Mouse (Mus musculus): ENCODE measurements at regions not wholly inside any gene's neighbourhood (a gene's known extent, or its start where the extent isn't known, plus 50 kb on each side); places are given as distances from the start of the nearest gene placed in this dataset.

GRCm38 (mm10) chr7:117943435-117943834 is 172.6 kb downstream of the Rps15a start:
- 0 out of 2 replicates have a peak, but pooled peaks cover 2% of the 10 kb centered on the region for H3K4me1 ChIP-seq (ENCODE audit: control insufficient read depth, insufficient read depth, low read length)
- no peaks in the 10 kb centered on the region for H3K36me3 ChIP-seq (ENCODE audit: control insufficient read depth, insufficient read depth, low read length)
- ATAC-seq (no peak), DNase-seq (ENCODE audit: low spot score) (no peak)
- WGBS = 93% methylated on average over 3 of the region's 3 CpGs
- H3K27me3 ChIP-seq (replicated peaks; ENCODE audit: control insufficient read depth, insufficient read depth, low read length) = no peaks in the 10 kb centered on the region
- H3K4me3 ChIP-seq (ENCODE audit: low read depth, low read length) = no peak overlapping the region
- no peaks in the 10 kb centered on the region for H3K9me3 ChIP-seq (replicated peaks; ENCODE audit: control insufficient read depth, low read length)
- no peak overlapping the region for H3K4me2 ChIP-seq (ENCODE audit: low read length)
- H3K27ac ChIP-seq (ENCODE audit: low read depth, low read length) = no peak overlapping the region
- H3K9ac ChIP-seq (ENCODE audit: low read length) = no peak overlapping the region

- H3K9me3 ChIP-seq (replicated peaks; ENCODE audit: control insufficient read depth, low read length) = no peaks in the 10 kb centered on the region
- DNase-seq (ENCODE audit: low spot score) = peak; percentile 29
- H3K27ac ChIP-seq (ENCODE audit: low read depth, low read length) = no peak overlapping the region
- no peaks in the 10 kb centered on the region for H3K27me3 ChIP-seq (replicated peaks; ENCODE audit: control insufficient read depth, insufficient read depth, low read length)
- H3K9ac ChIP-seq (ENCODE audit: low read length) = no peak overlapping the region
- no peak overlapping the region for H3K4me3 ChIP-seq (ENCODE audit: low read depth, low read length)
- peak; percentile 18; the same call in 1 of the 2 replicates for ATAC-seq
- no peaks in the 10 kb centered on the region for H3K36me3 ChIP-seq (ENCODE audit: control insufficient read depth, insufficient read depth, low read length)
- WGBS = 7% methylated on average over 7 of the region's 7 CpGs
- 0 out of 2 replicates have a peak, but pooled peaks cover 2% of the 10 kb centered on the region for H3K4me1 ChIP-seq (ENCODE audit: control insufficient read depth, insufficient read depth, low read length)
- H3K4me2 ChIP-seq (ENCODE audit: low read length) = no peak overlapping the region
These were observed 176.4 kb downstream of the Rps15a start for GRCm38 (mm10) chr7:117939618-117940017.

- Histone ChIP-seq H3K4me3 (ENCODE audit: low read depth, low read length) (no peak overlapping the region), H3K4me1 (ENCODE audit: control insufficient read depth, insufficient read depth, low read length) (peaks cover 7% of the 10 kb centered on the region), H3K27me3 (replicated peaks; ENCODE audit: control insufficient read depth, insufficient read depth, low read length) (no peaks in the 10 kb centered on the region), H3K9ac (ENCODE audit: low read length) (no peak overlapping the region), H3K27ac (ENCODE audit: low read depth, low read length) (no peak overlapping the region), H3K9me3 (replicated peaks; ENCODE audit: control insufficient read depth, low read length) (no peaks in the 10 kb centered on the region), H3K36me3 (ENCODE audit: control insufficient read depth, insufficient read depth, low read length) (no peaks in the 10 kb centered on the region), H3K4me2 (ENCODE audit: low read length) (no peak overlapping the region)
- no peak for DNase-seq (ENCODE audit: low spot score)
- 82% methylated on average over 3 of the region's 3 CpGs for WGBS
- no peak for ATAC-seq
These were observed 181.1 kb downstream of the Rps15a start for GRCm38 (mm10) chr7:117934908-117935307.

DNA sequence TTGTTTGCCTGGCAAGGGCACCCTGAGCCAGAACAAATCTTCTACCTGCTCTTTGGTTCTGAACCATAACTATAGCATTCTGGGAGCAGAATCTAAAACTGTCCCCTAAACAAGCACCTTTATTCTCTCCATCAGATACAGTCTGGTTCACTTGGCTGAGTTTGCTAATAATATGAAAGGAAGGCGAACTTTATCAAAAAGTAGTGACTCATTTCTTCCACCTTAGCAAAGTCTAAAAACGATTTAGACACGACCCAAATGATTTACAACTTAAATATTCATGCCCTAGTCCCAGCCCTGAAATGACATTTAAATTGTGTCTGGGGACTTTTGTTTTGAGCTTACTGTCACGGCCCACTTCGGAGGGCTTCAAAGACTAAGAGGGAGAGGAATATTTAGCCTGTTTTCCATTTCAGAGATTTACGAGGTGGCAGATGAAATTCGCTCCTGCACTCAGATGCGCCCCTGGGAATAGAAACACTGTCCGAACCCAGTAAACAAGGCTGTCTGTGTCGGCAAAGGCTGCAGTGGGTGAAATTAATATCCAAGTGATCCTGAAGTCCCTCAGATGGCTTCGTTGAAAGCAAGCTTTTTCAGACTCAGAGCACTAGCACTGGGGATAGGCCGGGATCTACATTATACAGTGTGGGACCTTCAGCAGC is 184.6 kb downstream of the Rps15a start:
- Histone ChIP-seq H3K4me2 (ENCODE audit: low read length) (no peak overlapping the region), H3K4me1 (ENCODE audit: control insufficient read depth, insufficient read depth, low read length) (peaks cover 7% of the 10 kb centered on the region), H3K9ac (ENCODE audit: low read length) (no peak overlapping the region), H3K27me3 (replicated peaks; ENCODE audit: control insufficient read depth, insufficient read depth, low read length) (no peaks in the 10 kb centered on the region), H3K4me3 (ENCODE audit: low read depth, low read length) (no peak overlapping the region), H3K27ac (ENCODE audit: low read depth, low read length) (no peak overlapping the region), H3K36me3 (ENCODE audit: control insufficient read depth, insufficient read depth, low read length) (no peaks in the 10 kb centered on the region), H3K9me3 (replicated peaks; ENCODE audit: control insufficient read depth, low read length) (no peaks in the 10 kb centered on the region)
- WGBS = 61% methylated on average over 12 of the region's 12 CpGs
- no peak for ATAC-seq
- no peak for DNase-seq (ENCODE audit: low spot score)

DNA sequence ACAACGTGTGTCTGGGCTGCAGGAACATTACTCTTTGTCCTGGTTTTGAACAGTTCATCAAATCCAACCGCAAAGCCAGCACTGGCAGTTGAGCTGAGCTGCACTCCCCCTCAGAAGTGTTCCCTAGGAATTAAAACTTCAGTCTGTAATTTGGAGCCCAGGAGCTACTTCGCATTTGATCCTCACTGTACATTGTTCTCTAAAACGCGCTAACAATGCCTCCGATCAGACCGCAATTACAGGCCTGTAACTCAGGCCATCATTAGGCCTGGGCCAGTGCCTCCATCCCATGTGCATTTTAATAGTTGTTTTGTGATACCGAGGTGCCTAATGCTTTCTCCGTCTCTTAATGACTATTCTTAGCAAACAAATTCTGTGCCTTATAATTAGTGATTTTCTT is 185.6 kb downstream of the Rps15a start:
- Histone ChIP-seq H3K4me2 (ENCODE audit: low read length) (no peak overlapping the region), H3K27me3 (replicated peaks; ENCODE audit: control insufficient read depth, insufficient read depth, low read length) (no peaks in the 10 kb centered on the region), H3K4me1 (ENCODE audit: control insufficient read depth, insufficient read depth, low read length) (peaks cover 7% of the 10 kb centered on the region), H3K9me3 (replicated peaks; ENCODE audit: control insufficient read depth, low read length) (no peaks in the 10 kb centered on the region), H3K9ac (ENCODE audit: low read length) (no peak overlapping the region), H3K36me3 (ENCODE audit: control insufficient read depth, insufficient read depth, low read length) (no peaks in the 10 kb centered on the region), H3K27ac (ENCODE audit: low read depth, low read length) (no peak overlapping the region), H3K4me3 (ENCODE audit: low read depth, low read length) (no peak overlapping the region)
- DNase-seq (ENCODE audit: low spot score) (peak; percentile 66), ATAC-seq (peak; percentile 62; the same call in 1 of the 2 replicates)
- 12% methylated on average over 9 of the region's 9 CpGs for WGBS

GRCm38 (mm10) chr7:117926396-117926795 is 189.6 kb downstream of the Rps15a start:
- Histone ChIP-seq H3K36me3 (ENCODE audit: control insufficient read depth, insufficient read depth, low read length) (no peaks in the 10 kb centered on the region), H3K27me3 (replicated peaks; ENCODE audit: control insufficient read depth, insufficient read depth, low read length) (no peaks in the 10 kb centered on the region), H3K4me1 (ENCODE audit: control insufficient read depth, insufficient read depth, low read length) (peaks cover 7% of the 10 kb centered on the region), H3K9me3 (replicated peaks; ENCODE audit: control insufficient read depth, low read length) (no peaks in the 10 kb centered on the region), H3K9ac (ENCODE audit: low read length) (no peak overlapping the region), H3K27ac (ENCODE audit: low read depth, low read length) (no peak overlapping the region), H3K4me3 (ENCODE audit: low read depth, low read length) (no peak overlapping the region), H3K4me2 (ENCODE audit: low read length) (no peak overlapping the region)
- ATAC-seq (no peak), DNase-seq (ENCODE audit: low spot score) (no peak)
- WGBS = 28% methylated on average over 1 of the region's 1 CpGs

GRCm38 (mm10) chr7:117922270-117922669 is 193.7 kb downstream of the Rps15a start:
- H3K4me1 ChIP-seq (ENCODE audit: control insufficient read depth, insufficient read depth, low read length) = no peaks in the 10 kb centered on the region
- H3K27me3 ChIP-seq (replicated peaks; ENCODE audit: control insufficient read depth, insufficient read depth, low read length) = no peaks in the 10 kb centered on the region
- no peak overlapping the region for H3K27ac ChIP-seq (ENCODE audit: low read depth, low read length)
- H3K4me3 ChIP-seq (ENCODE audit: low read depth, low read length) = no peak overlapping the region
- no peak for DNase-seq (ENCODE audit: low spot score)
- no peaks in the 10 kb centered on the region for H3K36me3 ChIP-seq (ENCODE audit: control insufficient read depth, insufficient read depth, low read length)
- ATAC-seq = no peak
- no peak overlapping the region for H3K9ac ChIP-seq (ENCODE audit: low read length)
- H3K4me2 ChIP-seq (ENCODE audit: low read length) = no peak overlapping the region
- no peaks in the 10 kb centered on the region for H3K9me3 ChIP-seq (replicated peaks; ENCODE audit: control insufficient read depth, low read length)

GRCm38 (mm10) chr7:117918206-117918995 is 197.6 kb downstream of the Rps15a start:
- Histone ChIP-seq H3K4me2 (ENCODE audit: low read length) (no peak overlapping the region), H3K4me1 (ENCODE audit: control insufficient read depth, insufficient read depth, low read length) (no peaks in the 10 kb centered on the region), H3K27me3 (replicated peaks; ENCODE audit: control insufficient read depth, insufficient read depth, low read length) (no peaks in the 10 kb centered on the region), H3K9me3 (replicated peaks; ENCODE audit: control insufficient read depth, low read length) (no peaks in the 10 kb centered on the region), H3K36me3 (ENCODE audit: control insufficient read depth, insufficient read depth, low read length) (no peaks in the 10 kb centered on the region), H3K27ac (ENCODE audit: low read depth, low read length) (no peak overlapping the region), H3K9ac (ENCODE audit: low read length) (no peak overlapping the region), H3K4me3 (ENCODE audit: low read depth, low read length) (no peak overlapping the region)
- DNase-seq (ENCODE audit: low spot score) = no peak
- no peak for ATAC-seq
- 93% methylated on average over 10 of the region's 10 CpGs for WGBS

DNA sequence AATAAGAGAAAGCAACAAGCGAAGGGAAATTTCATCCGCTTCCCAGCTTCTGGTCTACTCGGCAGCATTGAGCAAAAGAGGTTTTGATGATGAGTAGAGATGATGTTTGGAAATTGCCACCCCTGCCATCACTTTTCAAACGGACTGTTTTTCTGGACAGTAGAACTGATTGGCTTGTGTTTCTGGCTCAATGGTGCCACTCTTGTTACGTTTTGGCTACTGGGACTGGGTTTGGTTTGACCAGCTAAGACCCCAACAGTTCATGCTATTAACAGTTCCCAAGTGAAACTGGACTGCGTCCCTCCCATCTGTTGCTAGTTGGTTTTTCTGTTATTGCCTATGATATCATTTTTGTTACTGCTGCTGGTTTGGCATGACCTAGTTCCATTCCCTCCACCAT is 199.1 kb downstream of the Rps15a start:
- H3K4me1 ChIP-seq (ENCODE audit: control insufficient read depth, insufficient read depth, low read length) = no peaks in the 10 kb centered on the region
- H3K4me3 ChIP-seq (ENCODE audit: low read depth, low read length) = no peak overlapping the region
- H3K36me3 ChIP-seq (ENCODE audit: control insufficient read depth, insufficient read depth, low read length) = no peaks in the 10 kb centered on the region
- H3K27ac ChIP-seq (ENCODE audit: low read depth, low read length) = no peak overlapping the region
- H3K4me2 ChIP-seq (ENCODE audit: low read length) = no peak overlapping the region
- no peak overlapping the region for H3K9ac ChIP-seq (ENCODE audit: low read length)
- H3K9me3 ChIP-seq (replicated peaks; ENCODE audit: control insufficient read depth, low read length) = no peaks in the 10 kb centered on the region
- DNase-seq (ENCODE audit: low spot score) (no peak), ATAC-seq (no peak)
- WGBS = 81% methylated on average over 6 of the region's 6 CpGs
- H3K27me3 ChIP-seq (replicated peaks; ENCODE audit: control insufficient read depth, insufficient read depth, low read length) = no peaks in the 10 kb centered on the region
